Mouse (Mus musculus) pancreas, adult 10 weeks (tissue): ENCODE measurements around the gene Nmbr. TPM values are rescaled to one million over a fixed set of nuclear protein-coding genes. Genes with fewer than 3 reads are reported as not detected.

ENCODE experiments used
- polyA plus RNA-seq: library from polyadenylated mRNA; stranded (reverse); fragments of 350-450 nt; fragmentation: Illumina TruSeq; extraction: RNeasy Lipid Tissue Mini Kit (QIAGEN cat#74804); gene quantifications from one replicate; pipeline ENCODE4 v1.2.3, GENCODE M21; 2015; ENCODE audit warnings: low read depth, low replicate concordance; ENCODE audit not compliant: insufficient read depth

Gene Nmbr
- polyA plus RNA-seq = not detected

GRCm38 (mm10) chr10:14705072-14706066 is at the start of gene Nmbr, which contains the start of gene Vta1:
TSS of gene Nmbr (plus strand) at chr10:14705591.
TSS of gene Vta1 (minus strand) at chr10:14705560.

GRCm38 (mm10) chr10:14718114-14718513 is 12.7 kb downstream of the Nmbr start, which contains the start of gene Gje1:
TSS of gene Gje1 (minus strand) at chr10:14718214.

Other genes with a start within 250 kb of the Nmbr start
- gene Adgrg6, start 159.9 kb upstream of the Nmbr start, polyA plus RNA-seq = 2.5 TPM
- gene Vta1, start within 50 bp of the Nmbr start, polyA plus RNA-seq = 9.2 TPM
- not detected for gene Gje1, start 12.6 kb downstream of the Nmbr start, polyA plus RNA-seq